Mouse (Mus musculus): ENCODE data around the gene Hist1h1t. TPM values are rescaled to one million over a fixed set of nuclear protein-coding genes. Genes with fewer than 3 reads are reported as not detected.
"Not testable (repeated sequence)": the region's sequence is repeated elsewhere in the genome, so short reads cannot be mapped to it uniquely, and the experiment has no call there.

Hist1h1t gene
- total RNA-seq, 2 experiments from 2014 or later: not detected

GRCm38 (mm10) chr13:23688956-23689355, 6.7 kb upstream of the Hist1h1t start:
- DNase-seq (ENCODE audit: low spot score in 2 of 2): no peak
- H3K27ac ChIP-seq: no peak overlapping the region
- TF ChIP-seq CTCF (conservative IDR thresholded peaks at IDR 0.05): no peak
- H3K4me3 ChIP-seq: no peak overlapping the region

GRCm38 (mm10) chr13:23689459-23689858, 6.2 kb upstream of the Hist1h1t start:
- no peak for DNase-seq (ENCODE audit: low spot score in 2 of 2)
- H3K4me3 ChIP-seq: no peak overlapping the region
- TF ChIP-seq CTCF (conservative IDR thresholded peaks at IDR 0.05): no peak

GRCm38 (mm10) chr13:23693856-23694440, 1.7 kb upstream of the Hist1h1t start:
- no peak for TF ChIP-seq CTCF (conservative IDR thresholded peaks at IDR 0.05)
- H3K4me3 ChIP-seq: no peak overlapping the region
- H3K27ac ChIP-seq: no peak overlapping the region
- no peak for DNase-seq (ENCODE audit: low spot score in 2 of 2)

More at GRCm38 (mm10) chr13:23689459-23689858, 6.2 kb upstream of the Hist1h1t start:
- no peak overlapping the region for H3K27ac ChIP-seq

GRCm38 (mm10) chr13:23694956-23695355, 658 bp upstream of the Hist1h1t start:
- DNase-seq (ENCODE audit: low spot score in 2 of 2): no peak
- Histone ChIP-seq H3K4me3 (no peak overlapping the region), H3K27ac (no peak overlapping the region)
- TF ChIP-seq CTCF (conservative IDR thresholded peaks at IDR 0.05): no peak

- no peak for DNase-seq (ENCODE audit: low spot score in 2 of 2)
- TF ChIP-seq CTCF (conservative IDR thresholded peaks at IDR 0.05): no peak
- Histone ChIP-seq H3K4me3 (no peak overlapping the region), H3K27ac (no peak overlapping the region)
Observed at GRCm38 (mm10) chr13:23696061-23696474, 454 bp downstream of the Hist1h1t start.

GRCm38 (mm10) chr13:23697491-23698299, 2.1 kb downstream of the Hist1h1t start:
- peak overlapping the region; percentile 86 for H3K27ac ChIP-seq
- peak; percentile 85 for TF ChIP-seq CTCF (conservative IDR thresholded peaks at IDR 0.05)
- peak overlapping the region; percentile 63 for H3K4me3 ChIP-seq
- peak in 1 of 2 experiments; percentile 57 for DNase-seq (ENCODE audit: low spot score in 2 of 2)

- DNase-seq (ENCODE audit: low spot score in 2 of 2): peak; percentile 99 to 100
- Histone ChIP-seq H3K27ac (peak within 1 kb of the TSS; percentile 86), H3K4me3 (peak within 1 kb of the TSS; percentile 63)
- no peak for TF ChIP-seq CTCF (conservative IDR thresholded peaks at IDR 0.05)
Observed at GRCm38 (mm10) chr13:23698300-23698693, 2.7 kb downstream of the Hist1h1t start, which contains the start of gene Hist1h4c. Gene Hist1h4c (minus strand): TSS chr13:23698454.

GRCm38 (mm10) chr13:23698996-23699395, 3.4 kb downstream of the Hist1h1t start:
- peak overlapping the region; percentile 63; the same call in 1 of the 2 replicates for H3K27ac ChIP-seq
- peak overlapping the region; percentile 45; the same call in 1 of the 2 replicates for H3K4me3 ChIP-seq
- no peak for TF ChIP-seq CTCF (conservative IDR thresholded peaks at IDR 0.05)
- DNase-seq (ENCODE audit: low spot score in 2 of 2): no peak

GRCm38 (mm10) chr13:23699767-23700166, 4.2 kb downstream of the Hist1h1t start:
- TF ChIP-seq CTCF (conservative IDR thresholded peaks at IDR 0.05): peak; percentile 63
- Histone ChIP-seq H3K4me3 (no peak overlapping the region), H3K27ac (no peak overlapping the region)
- no peak for DNase-seq (ENCODE audit: low spot score in 2 of 2)

GRCm38 (mm10) chr13:23700786-23701520, 5.3 kb downstream of the Hist1h1t start:
- DNase-seq (ENCODE audit: low spot score in 2 of 2): peak; percentile 82
- TF ChIP-seq CTCF (conservative IDR thresholded peaks at IDR 0.05): peak; percentile 97
- Histone ChIP-seq H3K4me3 (no peak overlapping the region), H3K27ac (no peak overlapping the region)

- TF ChIP-seq CTCF (conservative IDR thresholded peaks at IDR 0.05): no peak
- Histone ChIP-seq H3K27ac (no peak overlapping the region), H3K4me3 (no peak overlapping the region)
- DNase-seq (ENCODE audit: low spot score in 2 of 2): no peak
Observed at GRCm38 (mm10) chr13:23702220-23702619, 6.6 kb downstream of the Hist1h1t start.

GRCm38 (mm10) chr13:23702801-23703200, 7.2 kb downstream of the Hist1h1t start:
- H3K4me3 ChIP-seq; DNase-seq (ENCODE audit: low spot score in 2 of 2); H3K27ac ChIP-seq: not testable (repeated sequence)

All from layer of hippocampus, adult 2 months (tissue).